Mouse (Mus musculus) v-Abl transformed pro-B cells (cell line): Measurements from ENCODE around the gene Tenm3.

ENCODE experiments used
- in situ Hi-C, 2 experiments: fragments of 400-800 bp; cut with MboI; formaldehyde crosslinking; loops; one replicate each; pipeline ENCODE4 v1.15.1; 2025; ENCODE audit not compliant: unreplicated experiment in 2 of 2

Gene Tenm3

GRCm38 (mm10) chr8:48743912-48744311, 99.8 kb downstream of the Tenm3 start:
- in situ Hi-C loops: no loop called here

GRCm38 (mm10) chr8:48742741-48743140, 101.0 kb downstream of the Tenm3 start:
- in situ Hi-C loops: no loop called here

GRCm38 (mm10) chr8:48740951-48741350, 102.8 kb downstream of the Tenm3 start:
- in situ Hi-C loops: no loop called here

- in situ Hi-C loops: no loop called here
These were observed 103.4 kb downstream of the Tenm3 start for GRCm38 (mm10) chr8:48740147-48740881.

GRCm38 (mm10) chr8:48733731-48734130, 110.0 kb downstream of the Tenm3 start:
- in situ Hi-C loops: no loop called here

- in situ Hi-C loops: no loop called here
These were observed 110.7 kb downstream of the Tenm3 start for GRCm38 (mm10) chr8:48733057-48733456.

GRCm38 (mm10) chr8:48730701-48731100, 113.0 kb downstream of the Tenm3 start:
- in situ Hi-C loops: no loop called here

GRCm38 (mm10) chr8:48728833-48729690, 114.7 kb downstream of the Tenm3 start:
- in situ Hi-C loops: no loop called here

- in situ Hi-C loops: no loop called here
These were observed 115.7 kb downstream of the Tenm3 start for GRCm38 (mm10) chr8:48728006-48728405.

GRCm38 (mm10) chr8:48722744-48723143, 121.0 kb downstream of the Tenm3 start:
- in situ Hi-C loops: no loop called here

GRCm38 (mm10) chr8:48722318-48722717, 121.4 kb downstream of the Tenm3 start:
- in situ Hi-C loops: no loop called here

- in situ Hi-C loops: no loop called here
These were observed 122.4 kb downstream of the Tenm3 start for GRCm38 (mm10) chr8:48721376-48721775.

- in situ Hi-C loops: no loop called here
These were observed 128.1 kb downstream of the Tenm3 start for GRCm38 (mm10) chr8:48715616-48716015.

- in situ Hi-C loops: no loop called here
These were observed 137.1 kb downstream of the Tenm3 start for GRCm38 (mm10) chr8:48706666-48707065.

GRCm38 (mm10) chr8:48704885-48705515, 138.8 kb downstream of the Tenm3 start:
- in situ Hi-C loops: no loop called here

- in situ Hi-C loops: no loop called here
These were observed 139.3 kb downstream of the Tenm3 start for GRCm38 (mm10) chr8:48704485-48704884.

- in situ Hi-C loops: no loop called here
These were observed 152.9 kb downstream of the Tenm3 start for GRCm38 (mm10) chr8:48690665-48691395.

- in situ Hi-C loops: no loop called here
These were observed 155.0 kb downstream of the Tenm3 start for GRCm38 (mm10) chr8:48688706-48689105.

GRCm38 (mm10) chr8:48688188-48688587, 155.6 kb downstream of the Tenm3 start:
- in situ Hi-C loops: no loop called here

- in situ Hi-C loops: no loop called here
These were observed 170.3 kb downstream of the Tenm3 start for GRCm38 (mm10) chr8:48673476-48673875.

GRCm38 (mm10) chr8:48672471-48672870, 171.3 kb downstream of the Tenm3 start:
- in situ Hi-C loops: no loop called here
